Mouse (Mus musculus) testis, postnatal 10 days (tissue): ENCODE measurements around the gene Capns1.
"Not testable (repeated sequence)": the region's sequence is repeated elsewhere in the genome, so short reads cannot be mapped to it uniquely, and the experiment has no call there.

Experiments
- DNase-seq: peaks from one replicate; pipeline ENCODE4 v3.0.0; 2021; ENCODE audit warnings: low spot score

The Capns1 gene

DNA sequence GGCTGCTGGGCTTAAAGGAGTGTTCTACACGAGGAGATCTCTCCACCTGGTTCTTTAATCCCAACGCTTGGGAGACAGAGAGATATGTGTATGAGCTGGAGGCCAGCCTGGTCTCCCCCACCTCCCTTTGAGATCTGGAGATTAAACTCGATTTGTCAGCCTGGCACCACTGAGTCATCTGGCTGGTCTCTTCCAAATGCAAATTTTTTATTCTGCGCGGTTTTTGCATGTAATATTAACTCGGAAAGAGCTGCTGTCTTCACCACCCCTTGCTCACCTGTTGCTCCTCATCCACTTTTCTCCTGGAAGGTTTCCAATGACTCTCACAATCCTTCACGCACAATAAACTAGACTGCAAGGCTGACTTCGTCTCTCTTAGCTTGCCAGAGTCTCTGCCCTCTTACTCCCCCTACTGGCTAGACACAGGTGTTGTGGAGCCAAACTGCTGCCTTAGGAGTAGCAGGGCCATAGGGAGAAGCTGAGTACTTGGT is at the start of gene Capns1:
Gene Capns1 (minus strand): TSS at position 331 of the 491 bp plus-strand sequence.
- DNase-seq, result peak; percentile 58

DNA sequence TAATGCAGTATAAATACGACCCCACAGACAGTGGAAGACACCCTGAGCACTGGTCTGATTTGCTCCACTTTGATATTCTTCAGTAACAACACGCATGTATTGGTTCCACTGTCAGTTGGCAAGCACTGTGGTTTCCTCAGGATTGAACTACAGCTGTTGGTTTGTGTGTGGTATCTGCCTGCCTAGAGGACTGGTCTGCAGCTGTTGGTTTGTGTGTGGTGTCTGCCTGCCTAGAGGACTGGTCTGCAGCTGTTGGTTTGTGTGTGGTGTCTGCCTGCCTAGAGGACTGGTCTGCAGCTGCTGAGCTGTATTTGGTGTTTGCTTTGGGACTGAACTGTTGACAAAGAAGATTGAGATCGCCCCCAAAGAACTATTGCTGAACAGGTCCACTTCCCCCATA is 38.8 kb upstream of the Capns1 start:
- DNase-seq, result not testable (repeated sequence)

DNA sequence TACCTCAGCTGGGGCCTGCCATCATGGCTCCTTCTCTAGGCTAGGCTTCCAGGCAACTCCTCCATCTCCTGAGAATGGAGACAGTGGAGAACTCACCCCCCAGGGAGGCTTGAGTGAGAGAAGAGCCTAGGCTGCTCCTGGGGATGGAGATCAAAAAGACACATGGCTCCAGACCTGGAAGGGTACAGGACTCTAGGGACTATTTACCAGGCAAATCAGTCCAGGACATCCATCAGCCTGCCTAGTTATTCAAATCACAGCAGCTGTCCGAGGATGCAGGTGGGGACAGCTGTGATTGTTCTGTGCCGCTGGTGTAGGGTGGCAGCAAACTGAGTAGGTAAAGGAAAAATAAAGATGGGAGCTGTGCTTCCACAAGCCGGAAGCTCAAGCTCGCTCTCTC is 37.0 kb upstream of the Capns1 start, which contains the start of gene Ovol3:
Gene Ovol3 (minus strand): TSS at position 101 of the 400 bp plus-strand sequence.
- DNase-seq, result no peak

- DNase-seq, result no peak
These were observed 36.5 kb upstream of the Capns1 start for GRCm38 (mm10) chr7:30235091-30235490.

DNA sequence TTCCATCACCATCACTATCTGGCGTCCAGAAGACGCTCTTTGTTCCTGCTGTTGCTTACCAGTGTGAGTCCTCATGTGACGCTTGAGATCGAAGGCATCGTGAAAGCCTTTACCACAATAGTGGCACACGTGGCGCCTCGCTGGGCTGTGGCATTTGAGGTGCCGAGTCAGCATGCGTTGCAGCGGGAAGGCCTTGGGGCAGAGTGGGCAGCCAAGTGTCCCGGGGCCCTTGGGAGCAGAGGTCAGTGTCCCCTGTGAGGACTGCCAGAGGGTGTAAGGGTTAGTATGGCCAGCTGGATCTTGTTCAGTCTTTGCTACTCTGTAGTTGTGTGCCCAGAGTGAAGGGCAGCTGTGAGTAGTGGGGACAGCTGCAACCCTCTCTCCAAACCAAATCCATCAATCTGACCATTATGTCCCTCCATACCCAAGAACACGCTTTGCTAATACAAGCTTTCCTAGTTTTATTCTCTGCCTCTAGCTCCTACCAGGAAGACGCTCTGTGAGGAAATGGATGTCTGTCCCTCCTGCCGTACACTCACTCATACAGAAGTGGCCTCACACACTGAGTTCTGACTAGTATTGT is 35.8 kb upstream of the Capns1 start:
- no peak for DNase-seq

DNA sequence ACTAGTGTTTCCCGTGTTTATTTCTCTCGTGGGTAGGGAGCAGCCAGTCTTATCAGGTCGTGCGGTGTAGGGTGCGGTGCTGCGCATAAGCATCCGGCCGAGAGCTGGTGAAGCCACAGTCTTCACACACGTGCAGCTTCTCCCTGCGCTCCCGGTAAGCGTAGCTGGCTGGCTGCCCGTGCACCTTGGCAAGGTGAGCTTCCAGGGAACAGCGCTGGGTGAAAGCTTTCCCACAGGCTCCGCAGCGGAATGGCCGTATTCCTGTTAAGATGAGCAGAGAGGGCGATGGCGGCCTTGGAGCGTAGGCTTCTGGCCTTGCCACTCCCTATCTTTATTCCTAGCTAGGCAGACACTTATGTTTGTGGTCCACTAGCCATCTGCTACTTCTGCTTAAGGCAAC is 34.8 kb upstream of the Capns1 start:
- DNase-seq, result peak; percentile 70

DNA sequence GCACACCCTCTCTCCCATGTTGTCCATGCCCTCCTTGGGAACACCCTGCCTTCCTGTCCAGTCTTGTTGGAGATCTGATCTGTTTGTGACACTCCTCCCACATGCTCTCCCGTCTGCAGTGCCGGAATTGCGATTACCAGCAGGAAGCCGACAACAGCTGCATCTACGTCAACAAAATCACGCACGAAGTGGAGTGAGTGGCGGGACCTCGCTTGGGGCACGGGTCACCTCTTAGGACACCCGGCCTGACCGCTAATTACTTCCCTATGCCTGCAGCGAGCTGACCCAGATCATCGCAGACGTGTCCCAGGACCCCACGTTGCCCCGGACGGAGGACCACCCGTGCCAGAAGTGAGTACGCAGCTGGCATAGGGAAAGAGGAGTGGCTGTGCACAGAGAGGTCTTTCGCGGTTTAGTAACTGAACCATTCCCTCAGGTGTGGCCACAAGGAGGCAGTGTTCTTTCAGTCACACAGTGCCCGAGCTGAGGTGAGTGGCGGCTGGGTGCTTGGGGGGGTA is 34.1 kb upstream of the Capns1 start:
- DNase-seq, result peak; percentile 88

- DNase-seq, result peak; percentile 98
These were observed 33.3 kb upstream of the Capns1 start, which contains the start of the genes Polr2i and Tbcb for GRCm38 (mm10) chr7:30231669-30232454. Gene Polr2i (plus strand): TSS chr7:30231948. Gene Tbcb (minus strand): TSS chr7:30232272.

GRCm38 (mm10) chr7:30231328-30231668 is 32.7 kb upstream of the Capns1 start:
- no peak for DNase-seq

DNA sequence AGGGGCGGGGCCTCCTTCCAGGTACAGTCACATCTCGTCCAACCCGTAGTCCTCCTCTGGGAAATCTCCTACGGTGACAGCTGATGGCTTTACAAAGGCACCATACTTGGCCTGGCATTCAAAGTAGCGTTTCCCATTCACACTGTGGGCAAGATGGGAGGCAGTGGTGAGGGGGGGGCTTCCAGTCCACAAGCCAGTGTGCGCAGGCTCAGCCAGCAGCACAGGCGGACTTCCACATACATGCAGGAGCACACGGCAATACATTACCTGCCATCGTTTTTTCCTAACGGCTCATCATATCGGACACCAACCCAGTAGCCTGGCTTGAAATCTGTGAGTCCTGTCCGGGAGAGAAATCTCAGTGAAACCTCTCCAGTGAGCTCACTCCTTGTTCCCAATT is 25.6 kb upstream of the Capns1 start:
- no peak for DNase-seq

DNA sequence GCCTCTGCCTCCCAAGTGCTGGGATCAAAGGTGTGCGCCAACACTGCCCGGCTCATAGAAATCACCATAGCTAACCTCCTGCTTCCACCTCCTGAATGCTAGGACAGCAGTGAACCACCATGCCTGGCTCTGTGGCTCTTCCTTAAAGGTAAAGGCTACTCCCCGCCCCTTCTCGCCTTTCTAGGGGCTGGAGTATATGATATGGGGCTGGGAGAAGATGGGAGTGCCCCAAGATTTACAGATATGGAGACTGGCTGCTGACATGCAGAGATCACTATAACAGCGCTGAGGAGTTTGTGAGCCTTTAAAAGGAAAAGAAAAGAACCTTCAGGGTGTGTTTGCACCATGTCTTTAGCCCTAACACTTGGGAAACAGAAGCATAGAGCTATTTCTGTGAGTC is 23.6 kb upstream of the Capns1 start:
- no peak for DNase-seq

- no peak for DNase-seq
These were observed 22.8 kb upstream of the Capns1 start for GRCm38 (mm10) chr7:30221433-30221832.

GRCm38 (mm10) chr7:30220008-30220356 is 21.4 kb upstream of the Capns1 start:
- DNase-seq, result no peak

DNA sequence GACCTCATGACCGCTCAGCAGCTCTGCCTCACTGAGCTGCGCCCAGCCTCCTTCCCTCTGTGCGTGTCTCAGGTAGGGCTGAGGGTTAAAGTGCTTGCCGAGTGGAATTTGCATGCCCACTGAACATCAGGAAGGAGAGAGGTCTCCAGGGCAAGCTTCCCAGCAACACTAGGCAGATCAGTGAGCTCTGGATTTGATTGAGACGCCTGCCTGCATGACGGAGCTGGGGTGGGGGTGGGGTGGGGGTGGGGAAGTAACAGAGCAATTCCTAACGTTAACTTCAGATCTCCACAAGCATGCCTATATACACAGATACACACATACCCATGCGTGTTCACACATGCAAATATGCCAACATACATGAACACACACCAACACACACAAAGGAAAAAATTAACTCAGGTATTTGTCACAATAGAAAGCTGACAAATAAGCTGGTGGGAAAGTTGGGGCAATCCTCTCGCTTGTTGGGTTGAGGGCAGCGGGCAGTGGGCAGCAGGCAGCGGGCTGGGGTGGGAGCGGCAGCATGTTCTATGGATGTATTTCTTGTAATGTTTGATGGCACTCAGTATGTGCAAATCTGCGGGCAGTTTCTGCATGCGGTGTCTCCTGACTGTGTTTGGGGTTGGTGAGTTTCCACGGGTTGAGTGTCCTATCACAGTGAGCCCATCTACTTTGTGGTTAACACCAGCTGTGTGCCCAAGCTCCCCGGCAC is 20.8 kb upstream of the Capns1 start:
- peak; percentile 73 for DNase-seq

- DNase-seq, result no peak
These were observed 18.7 kb upstream of the Capns1 start for GRCm38 (mm10) chr7:30217277-30217676.

- peak; percentile 93 for DNase-seq
These were observed 18.1 kb upstream of the Capns1 start for GRCm38 (mm10) chr7:30216723-30217151.

- no peak for DNase-seq
These were observed 17.3 kb upstream of the Capns1 start for GRCm38 (mm10) chr7:30215875-30216274.

DNA sequence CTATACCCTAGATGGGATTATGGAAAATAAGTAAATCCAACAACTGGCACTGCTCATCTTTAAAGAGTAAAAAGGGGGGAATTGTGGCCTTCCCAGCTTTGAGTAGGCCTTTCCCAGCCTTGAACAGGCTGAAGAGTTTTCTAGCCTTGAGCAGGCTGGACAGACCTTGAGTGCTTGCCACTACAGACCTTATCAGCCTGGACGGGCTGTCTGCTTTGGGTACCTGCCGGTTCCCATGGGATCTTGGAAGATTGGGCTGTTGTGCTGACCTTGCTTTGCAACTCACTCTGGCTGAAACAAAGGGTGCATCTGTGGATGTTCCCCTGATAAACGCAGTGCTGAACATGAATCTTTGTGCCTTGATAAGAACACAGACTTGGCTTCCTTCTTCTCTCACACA is 15.3 kb upstream of the Capns1 start:
- DNase-seq, result no peak

DNA sequence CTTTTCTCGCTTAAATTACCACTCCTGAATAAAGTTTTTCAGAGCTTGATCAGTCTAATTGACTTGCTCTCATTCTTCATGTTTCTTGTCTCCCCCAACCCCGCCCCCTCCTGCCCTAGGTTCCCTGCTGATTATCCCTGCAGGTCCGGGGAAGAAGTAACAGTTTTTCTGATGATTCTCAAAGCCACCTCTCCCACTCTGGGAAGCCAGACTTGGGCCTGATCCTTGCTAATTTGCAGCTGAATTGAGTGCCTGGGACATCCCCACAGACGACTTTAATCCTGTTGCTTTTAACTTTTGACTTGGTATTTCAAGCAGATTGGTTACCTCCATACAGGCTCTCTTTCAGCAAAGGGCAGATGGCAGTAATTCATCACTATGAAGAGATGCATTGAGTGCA is 12.4 kb upstream of the Capns1 start:
- DNase-seq, result no peak

DNA sequence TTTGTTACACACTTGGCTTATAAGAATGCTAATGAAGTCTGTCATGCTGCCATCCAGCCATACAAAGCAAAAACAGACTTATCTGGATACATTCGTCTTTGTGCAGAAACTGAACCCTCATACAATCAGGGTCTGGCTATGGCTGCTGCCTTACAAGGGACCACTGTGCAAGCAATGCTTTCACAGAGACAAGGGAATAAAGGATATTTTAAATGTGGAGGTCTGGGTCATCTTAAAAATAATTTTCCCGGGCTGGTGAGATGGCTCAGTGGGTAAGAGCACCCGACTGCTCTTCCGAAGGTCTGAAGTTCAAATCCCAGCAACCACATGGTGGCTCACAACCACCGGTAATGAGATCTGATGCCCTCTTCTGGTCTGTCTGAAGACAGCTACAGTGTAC is 7.8 kb upstream of the Capns1 start:
- DNase-seq, result not testable (repeated sequence)

DNA sequence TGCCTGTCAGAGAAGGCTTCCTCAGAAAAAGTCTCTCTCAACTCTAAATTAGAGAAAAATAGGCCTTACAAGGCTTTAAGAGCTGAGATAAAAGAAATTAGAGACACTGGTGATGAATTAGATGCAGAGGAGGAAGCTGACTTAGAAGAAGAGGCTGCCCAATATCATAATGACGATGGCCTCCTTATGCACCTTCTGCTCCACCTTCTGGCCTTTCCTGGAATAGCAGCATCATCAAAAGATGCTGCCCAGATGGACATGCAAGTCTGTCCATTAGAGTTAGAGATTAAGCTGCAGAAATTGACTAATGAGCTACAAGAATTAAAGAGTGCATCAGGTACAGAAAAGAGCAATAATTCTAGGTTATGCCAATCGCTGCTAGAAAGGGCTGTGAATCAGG is 6.8 kb upstream of the Capns1 start:
- DNase-seq, result peak; percentile 86

DNA sequence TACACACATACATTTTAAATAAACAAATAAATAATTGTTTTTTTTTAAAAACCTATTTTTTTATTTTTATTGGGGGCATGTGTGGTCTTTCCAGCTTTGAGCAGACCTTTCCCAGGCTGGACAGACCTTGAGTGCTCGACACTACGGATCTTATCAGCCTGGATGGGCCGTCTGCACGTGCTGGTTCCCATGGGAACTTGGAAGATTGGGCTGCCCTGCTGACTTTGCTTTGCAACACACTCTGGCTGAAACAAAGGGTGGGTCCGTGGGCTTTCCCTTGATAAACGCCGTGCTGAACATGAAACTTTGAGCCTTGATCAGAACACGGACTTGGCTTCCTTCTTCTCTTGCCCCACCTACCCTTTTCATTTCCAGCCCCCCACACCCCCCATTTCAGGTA is 5.8 kb upstream of the Capns1 start:
- DNase-seq, result peak; percentile 69
